Mouse (Mus musculus) brain, embryonic 14.5 days (tissue): ENCODE results near the gene Rai1.

ENCODE experiments used
- CTCF ChIP-seq: fragments of 200-500 bp; IDR thresholded peaks from 2 replicates; pipeline ENCODE4 v1.5.1; 2012; ENCODE audit warnings: inconsistent platforms, mild to moderate bottlenecking, moderate library complexity, borderline replicate concordance; ENCODE audit not compliant: insufficient read depth, insufficient read length; ENCODE audit errors: extremely low read depth
- POLR2A ChIP-seq: fragments of 200-500 bp; IDR thresholded peaks from 2 replicates; pipeline ENCODE4 v1.6.1; 2012; ENCODE audit warnings: mild to moderate bottlenecking, inconsistent platforms, borderline replicate concordance; ENCODE audit not compliant: poor library complexity, insufficient read depth, insufficient read length, severe bottlenecking; ENCODE audit errors: extremely low read depth

GRCm38 (mm10) chr11:60073936-60074502 lies 30.8 kb upstream of the Rai1 start:
- TF ChIP-seq POLR2A (no peak), CTCF (no peak)
